Mouse (Mus musculus): ENCODE data around the gene Cbr3.

The Cbr3 gene

DNA sequence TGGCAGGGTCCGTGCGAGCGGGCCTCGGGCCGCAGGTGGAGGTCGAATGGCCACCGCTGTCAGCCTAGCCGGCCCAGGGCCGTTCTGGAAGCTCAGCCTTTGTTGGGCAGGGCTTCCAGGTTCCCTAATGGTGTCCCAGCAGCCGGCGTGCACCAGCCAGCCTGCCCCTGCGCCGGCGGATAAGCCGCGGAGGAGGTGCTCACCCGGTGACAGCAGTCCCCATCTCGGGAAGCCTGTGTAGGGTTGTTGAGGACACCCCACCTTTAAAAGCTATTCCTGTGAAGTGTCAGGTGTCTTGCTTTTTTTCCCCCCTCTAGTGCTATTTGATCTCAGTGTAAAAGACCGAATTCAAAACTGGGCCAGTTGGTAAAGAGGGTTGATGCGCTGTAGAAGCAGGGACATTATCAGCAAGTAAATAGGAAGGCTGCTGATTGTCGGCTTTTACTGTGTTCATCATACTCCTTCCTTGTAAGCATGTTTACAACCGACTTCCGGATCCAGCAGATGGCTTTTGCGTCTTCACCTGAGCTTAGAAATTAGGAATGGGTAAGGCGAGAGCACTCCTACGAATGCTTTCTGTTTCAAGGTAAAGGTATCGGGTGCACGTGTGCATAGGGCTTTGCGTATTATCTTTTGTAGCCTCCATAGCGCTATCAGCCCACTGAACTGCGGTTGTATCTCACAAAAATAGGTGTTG is 29.3 kb downstream of the Cbr3 start:
- no peak for DNase-seq

DNA sequence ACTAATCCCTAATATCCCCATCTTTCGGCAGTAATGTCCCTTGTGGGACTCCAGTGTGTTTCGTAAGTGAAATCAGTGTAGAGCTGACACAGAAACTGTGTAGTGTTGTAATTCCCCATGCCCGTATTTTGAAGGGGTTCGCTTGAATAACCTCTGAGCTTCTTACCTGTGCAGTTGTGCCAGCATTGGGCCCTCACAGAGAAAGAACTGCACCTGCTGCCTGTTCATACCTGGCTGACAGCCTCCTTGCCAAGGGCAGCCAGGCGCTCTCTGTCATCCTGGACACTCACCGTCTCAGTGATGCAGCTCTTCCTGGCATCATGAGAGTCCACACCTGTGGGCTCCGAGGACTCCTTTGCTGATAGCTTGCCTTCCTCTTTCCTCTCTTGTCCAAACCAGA is 30.0 kb downstream of the Cbr3 start:
- DNase-seq: no peak

DNA sequence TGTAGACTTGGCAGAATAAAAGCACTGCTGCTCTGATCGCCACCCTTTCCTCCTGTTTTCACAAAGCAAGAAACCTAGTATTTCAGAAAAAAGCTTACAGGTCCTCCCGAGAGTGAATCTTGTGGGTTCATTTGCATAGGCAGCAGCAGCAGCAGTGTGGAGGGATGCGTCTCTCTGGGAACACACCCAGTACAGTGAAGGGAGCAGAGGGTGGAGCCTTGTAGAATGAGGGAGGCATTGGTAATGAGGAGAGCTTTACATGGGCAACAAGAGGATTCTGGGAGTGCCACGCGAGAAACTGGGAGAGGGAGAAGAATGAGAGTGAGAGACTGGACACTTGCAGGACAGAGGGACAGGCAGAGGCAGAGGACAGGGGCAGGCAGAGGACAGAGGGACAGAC is 31.4 kb downstream of the Cbr3 start:
- no peak for DNase-seq

DNA sequence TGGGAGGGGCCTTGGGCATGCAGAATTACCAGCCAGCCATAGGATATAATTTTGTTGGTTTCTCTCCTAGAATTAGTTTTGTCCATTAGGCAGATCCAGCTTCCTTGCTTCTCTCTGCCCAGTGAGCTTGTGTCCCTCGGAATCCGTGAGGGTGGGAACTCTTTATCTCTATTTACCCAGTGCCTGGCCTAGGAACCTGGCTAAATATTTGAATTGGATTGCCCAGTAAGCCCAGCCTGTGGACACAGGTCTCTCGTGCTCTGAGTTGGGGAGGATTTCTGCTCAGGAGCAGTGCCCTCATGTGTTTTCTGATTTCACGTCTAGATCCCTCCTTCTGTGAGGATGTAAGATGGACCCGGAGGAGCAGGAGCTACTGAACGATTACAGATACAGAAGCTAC is 32.8 kb downstream of the Cbr3 start:
- no peak for DNase-seq

DNA sequence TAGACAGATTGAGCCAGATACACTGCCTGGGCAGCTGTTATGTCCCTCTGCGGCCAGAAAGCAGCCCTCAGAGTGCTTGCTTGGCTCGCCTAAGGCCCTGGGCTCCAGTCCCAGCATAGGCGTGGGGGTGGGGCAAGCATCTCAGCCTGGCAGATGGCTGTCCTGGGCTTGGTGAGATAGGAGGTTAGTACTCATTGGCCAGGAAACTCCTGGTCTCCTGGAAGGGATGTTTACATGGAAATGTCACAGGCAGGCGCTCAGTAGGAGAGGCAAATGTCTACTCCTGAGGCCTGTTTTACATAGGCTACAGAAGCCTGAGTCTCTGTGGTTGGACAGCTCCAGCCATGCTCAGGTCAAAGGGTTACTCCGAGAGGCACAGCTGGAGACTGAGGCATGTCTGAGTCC is 34.3 kb downstream of the Cbr3 start:
- no peak for DNase-seq

DNA sequence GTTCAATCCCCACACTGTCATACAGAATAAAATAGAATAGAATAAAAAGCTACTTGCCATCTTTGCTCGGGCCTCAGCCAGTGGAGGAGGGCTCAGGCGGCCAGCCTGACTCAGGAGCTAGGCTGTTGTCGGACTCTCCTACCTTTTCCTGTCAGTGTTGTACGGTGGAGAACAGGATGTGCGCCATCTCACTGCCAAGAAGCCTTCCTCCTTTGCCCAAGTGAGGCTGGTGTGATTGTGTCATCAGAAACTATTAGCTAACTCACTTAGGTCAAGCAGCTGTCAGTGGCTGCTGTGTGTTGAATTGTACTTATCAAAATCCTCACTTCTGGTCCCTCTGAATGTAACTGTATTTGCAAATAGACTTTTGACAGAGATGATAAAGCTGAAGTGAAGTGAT is 38.8 kb downstream of the Cbr3 start:
- DNase-seq: no peak

DNA sequence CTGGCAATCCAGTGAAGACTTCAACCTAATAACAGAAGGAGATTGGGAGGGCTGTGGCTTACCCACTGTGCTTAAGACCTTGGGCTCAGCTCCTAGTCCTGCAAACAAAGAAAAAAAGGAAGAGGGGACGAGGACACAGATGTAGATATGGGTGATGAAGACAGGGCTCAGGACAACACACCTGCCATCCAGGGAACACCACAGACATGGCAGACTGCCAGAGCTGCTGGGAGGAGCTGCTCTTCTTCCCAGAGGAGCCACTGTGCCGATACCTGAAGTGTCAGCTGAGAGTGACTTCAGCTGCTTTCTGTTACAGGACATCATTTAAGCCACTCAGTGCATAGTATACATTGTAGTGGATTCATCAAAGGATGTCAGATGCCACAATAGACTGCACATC is 39.5 kb downstream of the Cbr3 start:
- no peak for DNase-seq

DNA sequence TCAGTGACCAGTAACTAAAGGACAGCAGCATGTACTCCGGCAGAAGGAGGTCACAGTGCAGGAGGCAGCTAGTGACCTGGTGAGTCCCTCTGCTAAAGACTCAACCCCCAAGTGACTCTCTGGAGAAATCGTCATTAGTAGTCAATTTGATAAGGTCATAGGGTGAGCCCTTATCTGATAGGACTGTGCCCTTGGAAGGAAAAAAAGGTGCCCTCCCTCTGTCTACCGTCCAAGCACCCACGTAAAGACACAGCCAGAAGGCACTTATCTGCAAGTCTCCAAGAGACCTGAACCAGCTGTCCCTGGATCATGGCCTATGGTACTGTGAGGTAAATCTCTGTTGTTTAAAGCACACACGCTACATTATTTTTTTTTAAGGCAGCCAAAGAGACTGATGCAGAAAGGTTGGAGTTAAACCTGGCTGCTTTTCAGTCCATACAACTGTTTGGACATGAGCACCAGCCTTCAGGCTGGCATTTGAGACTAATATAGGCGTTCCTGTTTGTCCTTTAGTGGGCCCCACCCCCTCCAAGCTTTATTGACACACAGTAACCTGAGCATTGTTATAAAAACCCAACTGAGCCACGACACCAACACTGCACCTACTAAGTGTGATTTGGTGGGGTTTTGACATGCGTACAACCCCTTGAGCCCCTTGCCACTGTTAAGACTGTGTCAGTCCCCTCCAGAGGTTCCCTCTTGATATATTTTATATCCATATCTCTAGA is 42.6 kb downstream of the Cbr3 start:
- DNase-seq: no peak

DNA sequence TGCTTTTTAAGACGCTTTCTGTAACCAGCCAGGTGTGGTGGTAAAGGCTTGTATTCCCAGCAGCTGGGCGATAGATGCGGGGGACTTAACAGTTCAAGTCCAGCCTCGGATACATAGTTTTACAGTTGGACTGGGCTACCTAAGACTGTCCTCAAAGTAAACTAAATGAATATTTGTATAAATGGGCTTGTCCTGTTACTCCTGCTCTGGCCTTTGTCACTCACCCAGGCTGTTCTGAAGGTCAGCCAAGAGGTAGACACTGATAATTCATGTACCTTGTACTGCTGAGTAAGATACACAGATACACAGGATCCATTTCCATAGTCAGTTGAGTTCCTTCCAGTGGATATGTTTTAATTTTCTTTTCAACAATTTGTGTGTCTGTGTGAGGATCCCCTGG is 43.2 kb downstream of the Cbr3 start:
- DNase-seq: no peak

DNA sequence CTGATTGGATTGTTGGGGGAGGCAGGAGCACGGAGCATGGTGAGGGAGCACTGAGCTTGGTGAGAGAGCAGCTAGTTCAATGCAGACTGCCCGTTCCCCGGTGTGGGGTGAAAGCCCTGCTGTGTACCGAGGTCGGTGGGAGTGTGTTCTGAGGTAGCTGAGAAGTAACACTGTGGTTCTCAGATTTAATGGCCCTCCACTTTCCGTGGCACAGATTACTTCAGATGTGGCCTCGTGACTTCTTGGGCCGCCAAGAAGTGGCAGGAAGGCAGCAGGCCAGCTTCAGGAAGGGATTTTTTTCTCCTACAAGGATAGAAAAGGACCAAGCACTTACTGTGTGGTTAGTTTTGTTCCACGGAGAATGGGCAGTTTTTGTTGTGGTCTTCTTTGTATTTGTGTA is 45.7 kb downstream of the Cbr3 start:
- no peak for DNase-seq

DNA sequence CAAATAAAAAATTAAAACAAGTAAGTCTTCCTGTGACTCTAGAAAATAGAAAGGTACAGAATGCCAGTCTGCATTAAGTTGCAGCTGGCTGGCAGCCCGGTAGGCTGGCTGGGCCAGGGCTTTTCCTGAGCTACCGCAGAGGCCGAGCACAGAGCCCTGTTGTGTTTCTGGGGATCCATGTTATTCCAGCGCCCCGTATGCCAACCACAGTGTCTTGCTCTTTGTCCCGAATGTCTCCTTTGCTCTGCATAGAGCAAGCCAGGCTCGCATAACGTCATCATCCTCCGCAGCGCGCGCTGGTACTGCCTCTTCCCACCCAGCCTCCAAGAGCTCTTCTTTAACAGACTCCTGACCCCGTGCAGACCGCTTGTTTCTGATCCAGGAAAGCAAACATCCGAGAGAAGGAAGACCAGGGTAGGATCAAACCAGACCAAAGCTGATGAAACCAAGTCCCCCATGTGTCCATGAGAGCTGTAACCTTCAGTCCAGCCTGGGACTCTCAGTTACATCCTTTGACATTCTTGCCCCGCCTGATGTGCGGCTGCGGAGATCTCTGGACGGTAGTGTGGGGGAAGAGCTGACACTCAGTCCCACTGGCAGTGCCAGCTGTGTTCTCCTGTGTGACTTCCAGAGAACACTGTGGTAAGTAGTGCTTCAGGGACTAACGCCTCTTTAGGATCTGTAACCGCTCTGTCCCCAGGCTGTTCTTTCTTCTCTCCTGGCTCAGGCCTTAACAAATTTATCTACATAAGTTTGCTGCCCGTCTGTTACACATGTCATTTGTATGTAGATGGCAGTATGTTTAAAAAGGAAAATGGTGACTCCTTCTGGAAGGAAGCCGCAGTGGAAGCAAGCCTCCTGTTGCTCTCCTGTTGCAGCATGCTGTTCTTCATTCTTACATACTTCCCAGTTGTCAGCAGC is 47.0 kb downstream of the Cbr3 start:
- DNase-seq: peak; percentile 12

DNA sequence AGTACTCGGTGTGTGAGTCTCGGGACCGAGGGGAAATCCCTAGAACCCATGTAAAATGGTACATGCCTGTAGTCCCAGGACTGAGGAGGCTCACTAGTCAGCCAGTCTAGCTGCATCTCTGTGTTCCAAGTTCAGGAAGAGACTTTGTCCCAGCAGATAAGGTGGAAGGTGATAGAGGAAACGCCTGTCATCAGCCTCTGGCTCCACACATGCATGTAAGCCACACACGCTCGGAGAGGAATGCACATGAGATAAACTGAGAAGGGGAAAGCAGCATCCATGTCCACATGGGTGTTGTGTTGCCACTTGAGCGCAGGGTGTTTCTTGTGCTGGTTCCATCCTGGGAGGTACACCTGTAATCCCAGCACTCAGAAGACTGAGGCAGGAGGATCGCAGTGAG is 48.3 kb downstream of the Cbr3 start:
- no peak for DNase-seq

DNA sequence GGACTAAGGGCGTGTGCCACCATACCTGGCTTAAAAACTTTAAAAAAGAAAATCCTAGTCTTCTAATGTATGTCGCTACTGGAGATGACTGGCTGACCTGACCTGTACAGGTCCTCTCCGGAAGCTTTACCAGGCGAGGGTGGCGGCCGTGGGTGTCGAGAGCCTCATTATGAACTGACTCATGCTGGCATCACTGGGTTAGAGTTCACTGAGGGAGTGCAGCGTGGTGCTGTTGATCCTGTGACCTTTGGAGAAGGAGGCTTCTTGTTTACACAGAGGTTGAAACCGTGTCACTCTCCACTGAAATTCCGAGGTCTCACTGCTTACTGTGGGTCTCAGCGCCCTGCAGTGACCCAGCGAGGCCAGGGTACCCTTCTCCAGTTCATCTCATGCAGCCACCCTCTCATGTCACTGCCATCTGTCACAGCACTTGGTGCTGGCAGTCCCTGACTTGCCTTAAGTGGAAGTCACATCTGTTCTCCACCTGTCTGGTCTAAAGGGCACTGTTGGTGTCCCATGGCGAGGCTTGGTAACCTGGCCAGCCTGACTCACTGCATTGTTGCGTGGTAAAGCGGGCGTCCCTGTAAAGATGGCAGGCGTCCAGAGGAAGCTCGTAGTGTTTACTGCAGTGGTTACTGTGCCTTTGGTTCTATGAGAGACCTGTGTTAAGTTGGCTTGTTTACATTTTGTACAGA is 50.0 kb downstream of the Cbr3 start:
- no peak for DNase-seq

DNA sequence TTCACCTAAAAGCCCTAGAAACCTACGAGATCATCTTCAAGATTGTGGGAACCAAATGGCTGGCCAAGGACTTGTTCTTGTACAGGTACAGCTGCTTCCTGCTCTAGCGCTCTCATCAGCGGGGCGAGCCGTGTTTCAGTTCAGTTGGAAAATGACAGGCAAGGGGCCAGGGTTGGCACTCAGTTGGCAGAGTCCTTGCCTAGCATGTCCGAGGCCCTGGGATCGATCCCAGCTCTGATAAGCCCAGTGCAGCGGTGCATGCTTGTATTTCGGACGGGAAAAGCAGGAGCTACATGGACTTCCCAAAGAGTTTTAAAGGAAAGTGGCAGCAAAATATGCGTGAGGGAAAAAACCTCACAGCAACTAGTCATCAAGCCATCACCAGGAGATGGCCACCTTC is 56.2 kb downstream of the Cbr3 start:
- DNase-seq: no peak
